Mouse (Mus musculus): ENCODE measurements at regions not wholly inside any gene's neighbourhood (a gene's known extent, or its start where the extent isn't known, plus 50 kb on each side); places are given as distances from the start of the nearest gene placed in this dataset.

GRCm38 (mm10) chr8:89744267-89745028 is 603.7 kb downstream of the Tox3 start:
- Histone ChIP-seq H3K4me1 (replicated peaks; ENCODE audit: low read depth, low read length) (no peaks in the 10 kb centered on the region), H3K9me3 (ENCODE audit: low read length) (no peaks in the 10 kb centered on the region), H3K4me3 (replicated peaks; ENCODE audit: low read length) (no peak overlapping the region), H3K36me3 (ENCODE audit: insufficient read depth, low read length) (no peaks in the 10 kb centered on the region), H3K27me3 (ENCODE audit: insufficient read depth, low read length) (no peaks in the 10 kb centered on the region)
- TF ChIP-seq CTCF (conservative IDR thresholded peaks at IDR 0.05; ENCODE audit: low read length) = no peak
- TF ChIP-seq NANOG (IDR thresholded peaks at IDR 0.05; ENCODE audit: borderline replicate concordance, low read length) = no peak
- TF ChIP-seq POU5F1 (IDR thresholded peaks at IDR 0.05; ENCODE audit: borderline replicate concordance, low read length) = no peak

GRCm38 (mm10) chr8:89738657-89739056 is 609.5 kb downstream of the Tox3 start:
- Histone ChIP-seq H3K27me3 (ENCODE audit: insufficient read depth, low read length) (no peaks in the 10 kb centered on the region), H3K36me3 (ENCODE audit: insufficient read depth, low read length) (no peaks in the 10 kb centered on the region), H3K9me3 (ENCODE audit: low read length) (no peaks in the 10 kb centered on the region), H3K4me1 (replicated peaks; ENCODE audit: low read depth, low read length) (no peaks in the 10 kb centered on the region), H3K4me3 (replicated peaks; ENCODE audit: low read length) (no peak overlapping the region)
- TF ChIP-seq CTCF (conservative IDR thresholded peaks at IDR 0.05; ENCODE audit: low read length) (no peak), NANOG (IDR thresholded peaks at IDR 0.05; ENCODE audit: borderline replicate concordance, low read length) (no peak), POU5F1 (IDR thresholded peaks at IDR 0.05; ENCODE audit: borderline replicate concordance, low read length) (no peak)

- TF ChIP-seq CTCF (conservative IDR thresholded peaks at IDR 0.05; ENCODE audit: low read length) = no peak
- TF ChIP-seq NANOG (IDR thresholded peaks at IDR 0.05; ENCODE audit: borderline replicate concordance, low read length) = no peak
- TF ChIP-seq POU5F1 (IDR thresholded peaks at IDR 0.05; ENCODE audit: borderline replicate concordance, low read length) = no peak
- Histone ChIP-seq H3K27me3 (ENCODE audit: insufficient read depth, low read length) (no peaks in the 10 kb centered on the region), H3K4me1 (replicated peaks; ENCODE audit: low read depth, low read length) (no peaks in the 10 kb centered on the region), H3K4me3 (replicated peaks; ENCODE audit: low read length) (no peak overlapping the region), H3K9me3 (ENCODE audit: low read length) (no peaks in the 10 kb centered on the region), H3K36me3 (ENCODE audit: insufficient read depth, low read length) (no peaks in the 10 kb centered on the region)
Measured at GRCm38 (mm10) chr8:89737636-89738035, 610.5 kb downstream of the Tox3 start.

- no peaks in the 10 kb centered on the region for H3K4me1 ChIP-seq (replicated peaks; ENCODE audit: low read depth, low read length)
- no peak for TF ChIP-seq POU5F1 (IDR thresholded peaks at IDR 0.05; ENCODE audit: borderline replicate concordance, low read length)
- TF ChIP-seq NANOG (IDR thresholded peaks at IDR 0.05; ENCODE audit: borderline replicate concordance, low read length) = no peak
- no peak for TF ChIP-seq CTCF (conservative IDR thresholded peaks at IDR 0.05; ENCODE audit: low read length)
- no peaks in the 10 kb centered on the region for H3K36me3 ChIP-seq (ENCODE audit: insufficient read depth, low read length)
- no peak overlapping the region for H3K4me3 ChIP-seq (replicated peaks; ENCODE audit: low read length)
- H3K27me3 ChIP-seq (ENCODE audit: insufficient read depth, low read length) = no peaks in the 10 kb centered on the region
- peaks cover 2% of the 10 kb centered on the region; the same call in 1 of the 2 replicates for H3K9me3 ChIP-seq (ENCODE audit: low read length)
Measured at GRCm38 (mm10) chr8:89727252-89727651, 620.9 kb downstream of the Tox3 start.

GRCm38 (mm10) chr8:89721684-89722305 is 626.3 kb downstream of the Tox3 start:
- H3K4me1 ChIP-seq (replicated peaks; ENCODE audit: low read depth, low read length) = no peaks in the 10 kb centered on the region
- no peaks in the 10 kb centered on the region for H3K27me3 ChIP-seq (ENCODE audit: insufficient read depth, low read length)
- no peak overlapping the region for H3K4me3 ChIP-seq (replicated peaks; ENCODE audit: low read length)
- no peak for TF ChIP-seq NANOG (IDR thresholded peaks at IDR 0.05; ENCODE audit: borderline replicate concordance, low read length)
- no peak for TF ChIP-seq CTCF (conservative IDR thresholded peaks at IDR 0.05; ENCODE audit: low read length)
- no peak for TF ChIP-seq POU5F1 (IDR thresholded peaks at IDR 0.05; ENCODE audit: borderline replicate concordance, low read length)
- H3K9me3 ChIP-seq (ENCODE audit: low read length) = no peaks in the 10 kb centered on the region
- H3K36me3 ChIP-seq (ENCODE audit: insufficient read depth, low read length) = no peaks in the 10 kb centered on the region

GRCm38 (mm10) chr8:89713880-89714279 is 634.3 kb downstream of the Tox3 start:
- TF ChIP-seq CTCF (conservative IDR thresholded peaks at IDR 0.05; ENCODE audit: low read length) (no peak), NANOG (IDR thresholded peaks at IDR 0.05; ENCODE audit: borderline replicate concordance, low read length) (no peak), POU5F1 (IDR thresholded peaks at IDR 0.05; ENCODE audit: borderline replicate concordance, low read length) (no peak)
- Histone ChIP-seq H3K36me3 (ENCODE audit: insufficient read depth, low read length) (no peaks in the 10 kb centered on the region), H3K9me3 (ENCODE audit: low read length) (peaks cover 18% of the 10 kb centered on the region), H3K4me3 (replicated peaks; ENCODE audit: low read length) (no peak overlapping the region), H3K4me1 (replicated peaks; ENCODE audit: low read depth, low read length) (no peaks in the 10 kb centered on the region), H3K27me3 (ENCODE audit: insufficient read depth, low read length) (no peaks in the 10 kb centered on the region)

- Histone ChIP-seq H3K4me3 (replicated peaks; ENCODE audit: low read length) (no peak overlapping the region), H3K9me3 (ENCODE audit: low read length) (peaks cover 46% of the 10 kb centered on the region), H3K27me3 (ENCODE audit: insufficient read depth, low read length) (no peaks in the 10 kb centered on the region), H3K36me3 (ENCODE audit: insufficient read depth, low read length) (no peaks in the 10 kb centered on the region), H3K4me1 (replicated peaks; ENCODE audit: low read depth, low read length) (no peaks in the 10 kb centered on the region)
- no peak for TF ChIP-seq POU5F1 (IDR thresholded peaks at IDR 0.05; ENCODE audit: borderline replicate concordance, low read length)
- no peak for TF ChIP-seq CTCF (conservative IDR thresholded peaks at IDR 0.05; ENCODE audit: low read length)
- TF ChIP-seq NANOG (IDR thresholded peaks at IDR 0.05; ENCODE audit: borderline replicate concordance, low read length) = no peak
Measured at GRCm38 (mm10) chr8:89707341-89707928, 640.7 kb downstream of the Tox3 start.

- no peak overlapping the region for H3K4me3 ChIP-seq (replicated peaks; ENCODE audit: low read length)
- no peaks in the 10 kb centered on the region for H3K36me3 ChIP-seq (ENCODE audit: insufficient read depth, low read length)
- no peaks in the 10 kb centered on the region for H3K27me3 ChIP-seq (ENCODE audit: insufficient read depth, low read length)
- TF ChIP-seq NANOG (IDR thresholded peaks at IDR 0.05; ENCODE audit: borderline replicate concordance, low read length) = no peak
- TF ChIP-seq CTCF (conservative IDR thresholded peaks at IDR 0.05; ENCODE audit: low read length) = no peak
- no peak for TF ChIP-seq POU5F1 (IDR thresholded peaks at IDR 0.05; ENCODE audit: borderline replicate concordance, low read length)
- H3K9me3 ChIP-seq (ENCODE audit: low read length) = peaks cover 7% of the 10 kb centered on the region
- no peaks in the 10 kb centered on the region for H3K4me1 ChIP-seq (replicated peaks; ENCODE audit: low read depth, low read length)
Measured at GRCm38 (mm10) chr8:89685696-89686095, 641.7 kb upstream of the Sall1 start.

All from E14TG2a.4 (cell line).